Mouse (Mus musculus) cerebellum, adult 11-12 months (tissue): ENCODE results near the gene Rfxank.
A peak's percentile ranks its signal among the peaks of the same experiment; 100 is the strongest.

ENCODE experiments used
- DNase-seq: peaks from one replicate; pipeline ENCODE4 v3.0.0; 2022

Gene Rfxank

DNA sequence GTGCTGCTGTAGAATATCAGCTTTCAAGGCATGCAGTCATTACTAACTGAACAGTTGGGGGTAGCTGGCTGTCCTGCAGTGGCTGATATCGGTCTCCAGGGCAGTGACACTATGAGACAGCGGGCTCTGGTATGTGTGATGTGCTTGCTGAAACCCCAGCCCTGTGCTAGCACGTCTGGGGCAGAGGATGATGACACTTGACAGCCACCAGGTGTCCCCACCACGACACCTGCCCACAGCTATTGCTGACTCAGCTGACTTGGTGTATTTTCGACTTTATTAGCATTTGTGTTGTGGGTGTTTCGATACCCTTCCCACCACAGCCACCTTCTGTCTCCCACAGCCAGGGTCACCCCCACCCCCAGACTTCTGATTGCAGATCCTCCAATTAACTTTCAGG is 34.4 kb downstream of the Rfxank start:
- DNase-seq, result no peak

DNA sequence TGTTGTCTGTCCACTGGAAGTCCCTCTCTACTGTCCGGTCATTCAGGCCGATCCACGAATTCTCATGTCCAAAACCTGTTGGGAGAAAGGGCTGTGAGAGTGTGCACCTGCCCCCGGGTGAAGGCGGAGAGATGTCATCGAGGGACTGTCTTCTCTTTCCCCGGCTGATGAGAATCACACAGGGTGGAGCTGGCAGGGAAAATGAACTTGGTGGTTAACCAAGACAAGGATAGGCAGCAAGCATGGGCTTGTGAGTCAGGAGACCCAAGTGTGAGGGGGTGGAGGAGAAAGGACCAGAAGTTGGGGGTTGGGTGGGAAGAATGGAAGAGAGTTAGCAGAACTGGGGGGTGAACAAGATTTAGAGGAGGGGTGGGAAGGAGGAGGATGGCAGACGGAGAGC is 38.7 kb downstream of the Rfxank start:
- DNase-seq, result no peak

DNA sequence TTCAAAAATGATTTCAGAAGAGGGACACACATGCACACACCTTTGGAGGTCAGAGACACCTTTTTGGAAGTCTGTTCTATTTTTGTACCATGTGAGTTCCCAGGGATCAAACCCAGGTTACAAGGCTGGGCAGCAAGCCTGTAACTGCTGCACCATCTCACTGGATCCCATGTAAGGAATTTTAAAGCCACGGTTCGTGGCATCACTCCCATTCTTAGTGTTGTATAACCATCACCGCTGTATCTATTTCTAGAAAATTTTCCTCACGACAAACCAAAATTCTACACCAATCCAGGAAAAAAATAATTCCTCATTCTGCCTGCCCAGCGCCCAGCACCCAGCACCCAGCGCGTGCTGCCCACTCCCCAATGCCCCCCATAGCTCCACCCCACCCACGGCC is 39.7 kb downstream of the Rfxank start:
- DNase-seq, result no peak

GRCm38 (mm10) chr8:70092786-70093185 is 46.2 kb downstream of the Rfxank start:
- DNase-seq, result no peak

- DNase-seq, result no peak
These were observed 49.5 kb downstream of the Rfxank start for GRCm38 (mm10) chr8:70089296-70089960.

DNA sequence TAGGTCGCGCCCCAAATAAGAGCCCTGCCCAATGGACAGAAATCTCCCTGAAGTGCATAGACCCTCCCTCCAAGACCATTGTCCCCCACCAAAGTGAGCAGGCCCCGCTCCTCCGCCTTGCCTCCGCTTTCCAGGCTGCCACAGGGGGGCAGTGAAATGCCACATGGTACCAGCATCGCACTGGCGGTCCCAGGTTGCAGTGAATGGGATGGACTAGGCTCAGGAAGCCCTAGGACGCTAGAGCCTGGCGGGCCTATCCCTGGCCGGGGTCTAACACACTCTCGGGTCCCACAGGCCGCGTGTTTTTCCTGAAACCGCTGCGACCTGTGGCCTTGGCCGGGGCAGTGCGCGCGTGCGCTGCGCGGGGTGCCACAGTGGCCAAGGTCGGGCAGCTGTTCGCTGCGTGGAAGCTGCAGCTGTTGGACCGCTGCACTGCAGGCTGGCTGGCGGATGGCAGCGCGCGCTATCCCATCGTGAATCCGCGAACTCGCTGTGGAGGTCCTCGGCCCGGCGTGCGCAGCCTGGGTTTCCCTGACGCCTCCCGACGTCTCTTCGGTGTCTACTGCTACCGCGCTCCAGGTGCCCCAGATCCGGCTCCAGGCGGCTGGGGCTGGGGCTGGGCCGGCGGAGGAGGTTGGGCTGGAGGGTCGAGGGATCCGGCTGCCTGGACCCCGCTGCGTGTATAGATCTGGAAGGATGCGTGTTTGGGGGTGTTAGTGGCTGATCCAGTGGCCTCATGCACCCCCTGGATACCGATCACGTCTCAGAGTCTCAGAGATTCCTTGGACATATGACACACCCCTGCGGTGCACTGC is 50.9 kb downstream of the Rfxank start:
- DNase-seq, result peak; percentile 42

DNA sequence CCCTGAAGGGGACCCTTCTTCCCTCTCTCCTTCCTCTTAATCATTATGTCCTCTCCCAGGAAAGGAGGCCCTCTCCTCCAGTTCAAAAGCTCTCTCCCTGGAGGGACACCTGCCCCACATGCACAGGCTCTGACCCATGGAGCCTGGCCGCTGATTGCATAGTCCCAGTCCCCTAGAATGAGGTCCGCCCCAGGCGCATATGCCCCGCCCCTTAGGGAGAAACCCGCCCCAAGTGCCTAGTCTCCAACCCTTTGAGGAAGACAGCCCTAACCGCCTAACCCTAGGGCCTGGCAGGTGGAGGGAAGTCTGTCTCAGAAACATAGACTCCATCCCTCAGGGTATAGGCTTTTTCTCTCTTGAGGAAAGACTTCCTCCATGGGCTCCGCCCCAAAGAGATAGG is 51.7 kb downstream of the Rfxank start:
- DNase-seq, result no peak

- DNase-seq, result no peak
These were observed 52.8 kb downstream of the Rfxank start for GRCm38 (mm10) chr8:70086151-70086550.

DNA sequence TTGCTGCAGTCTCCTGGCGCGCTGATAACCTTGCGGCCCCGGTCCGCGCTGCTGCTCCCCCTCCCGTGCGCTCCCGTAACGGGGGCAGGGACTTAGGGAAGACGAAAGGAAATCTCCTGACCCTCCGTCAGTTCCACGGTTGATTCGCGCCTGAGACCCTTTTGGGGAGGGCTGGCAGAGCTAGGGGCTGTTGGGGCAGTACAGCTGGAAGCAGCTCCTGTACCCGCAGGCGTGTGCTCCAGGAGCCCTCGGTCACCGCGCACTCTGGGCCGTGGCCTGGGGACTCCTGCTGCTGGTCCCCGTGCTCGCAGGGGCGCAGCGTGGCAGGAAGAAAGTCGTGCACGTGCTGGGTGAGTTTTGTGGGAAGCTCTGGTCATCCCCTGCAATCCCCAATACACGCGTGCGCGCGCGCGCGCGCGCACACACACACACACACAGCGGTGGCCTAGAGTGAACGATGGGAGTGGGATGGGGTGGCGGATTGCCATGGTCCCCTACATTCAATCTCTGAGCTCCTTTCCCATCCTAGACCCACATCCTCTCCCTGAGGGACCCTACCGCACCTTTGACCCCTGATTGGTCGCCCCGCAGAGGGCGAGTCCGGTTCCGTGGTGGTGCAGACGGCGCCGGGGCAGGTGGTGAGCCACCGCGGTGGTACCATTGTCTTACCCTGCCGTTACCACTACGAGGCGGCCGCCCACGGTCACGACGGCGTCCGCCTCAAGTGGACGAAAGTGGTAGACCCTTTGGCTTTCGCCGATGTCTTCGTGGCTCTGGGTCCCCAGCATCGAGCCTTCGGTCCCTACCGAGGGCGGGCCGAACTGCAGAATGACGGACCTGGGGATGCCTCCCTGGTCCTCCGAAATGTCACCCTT is 54.5 kb downstream of the Rfxank start:
- DNase-seq, result peak; percentile 64

DNA sequence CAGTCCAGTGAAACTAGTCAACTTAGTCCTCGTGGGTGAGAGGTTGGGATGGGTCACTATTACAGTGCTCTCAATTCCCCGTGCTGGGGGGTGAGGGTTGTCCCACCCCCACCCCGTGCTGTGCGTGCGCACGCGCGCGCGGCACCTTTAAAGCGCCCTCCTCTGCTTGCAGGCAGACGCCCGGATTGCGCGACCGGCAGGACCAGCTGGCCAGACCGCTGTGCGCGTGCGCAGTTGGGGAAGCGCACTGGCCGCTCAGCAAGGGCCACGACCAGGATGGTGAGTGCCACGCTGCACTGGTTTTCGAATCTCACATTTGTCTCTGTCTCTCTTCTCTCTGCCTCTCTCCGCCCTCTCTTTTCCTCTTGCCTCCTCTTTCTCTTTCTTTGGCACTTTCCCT is 55.7 kb downstream of the Rfxank start, which contains the start of gene Hapln4:
Gene Hapln4 (plus strand): TSS at position 173 of the 400 bp plus-strand sequence.
- peak; percentile 92 for DNase-seq

- peak; percentile 52 for DNase-seq
These were observed 57.0 kb downstream of the Rfxank start for GRCm38 (mm10) chr8:70081976-70082375.
